Mouse (Mus musculus) gastrocnemius, adult 2 months (tissue): ENCODE results near the gene Gadd45gip1. TPM values are rescaled to one million over a fixed set of nuclear protein-coding genes. Genes with fewer than 3 reads are reported as not detected.
A peak's percentile ranks its signal among the peaks of the same experiment; 100 is the strongest.

Experiments
- DNase-seq: peaks from one replicate; pipeline ENCODE4 v3.0.0; 2022
- H3K27ac ChIP-seq: fragments of 200-600 bp; 2 replicates; pipeline ENCODE4 v1.8.1; 2022; ENCODE audit warnings: mild to moderate bottlenecking
- H3K4me3 ChIP-seq: fragments of 200-600 bp; 2 replicates; pipeline ENCODE4 v1.8.1; 2022; ENCODE audit warnings: mild to moderate bottlenecking, moderate library complexity
- CTCF ChIP-seq: fragments of 200-600 bp; IDR thresholded peaks from 2 replicates; pipeline ENCODE4 v1.8.1; 2022; ENCODE audit warnings: antibody characterized with exemption, mild to moderate bottlenecking, moderate library complexity
- intact Hi-C: fragments of 180-260 bp; cut with DNase I; formaldehyde crosslinking; loops from one replicate; pipeline ENCODE4 v1.15.1; 2025
- microRNA-seq: library from miRNA; unstranded; fragments of <30 nt; microRNA quantifications from one replicate; pipeline ENCODE4 v1.2.0, GENCODE M21; 2021
- total RNA-seq, 2 experiments: library from RNA; stranded (reverse); gene quantifications; 2 replicates each; pipeline ENCODE4 v1.2.3; 2021

Gene Gadd45gip1
- total RNA-seq, 2 experiments from 2014 or later: 16.2 to 30.4 TPM

GRCm38 (mm10) chr8:84847684-84848435, 16.5 kb downstream of the Gadd45gip1 start:
- TF ChIP-seq CTCF: no peak
- intact Hi-C loops: loop anchor here (5.0 kb wide), 2 partner anchors 54 to 129 kb away; partner anchors contain the start of genes Junb and Klf1
- peak overlapping the region; percentile 93 for H3K27ac ChIP-seq
- no peak for DNase-seq
- H3K4me3 ChIP-seq: peak overlapping the region; percentile 80

GRCm38 (mm10) chr8:84856434-84856833, 25.1 kb downstream of the Gadd45gip1 start:
- intact Hi-C loops: no loop called here
- no peak for TF ChIP-seq CTCF
- H3K4me3 ChIP-seq: peak overlapping the region; percentile 96; the same call in 1 of the 2 replicates

GRCm38 (mm10) chr8:84856864-84857441, 25.6 kb downstream of the Gadd45gip1 start, which contains the start of gene Farsa:
TSS of gene Farsa (plus strand) at chr8:84856989.
- intact Hi-C loops: no loop called here
- Histone ChIP-seq H3K4me3 (peak within 1 kb of the TSS; percentile 96), H3K27ac (peak within 1 kb of the TSS; percentile 97)
- TF ChIP-seq CTCF: no peak
- DNase-seq: peak; percentile 96

More at GRCm38 (mm10) chr8:84856434-84856833, 25.1 kb downstream of the Gadd45gip1 start:
- H3K27ac ChIP-seq: no peak overlapping the region
- no peak for DNase-seq

- peak; percentile 83 for DNase-seq
- intact Hi-C loops: no loop called here
- Histone ChIP-seq H3K27ac (peak within 1 kb of the TSS; percentile 32; the same call in 1 of the 2 replicates), H3K4me3 (peak within 1 kb of the TSS; percentile 78)
- peak; percentile 5; the same call in 1 of the 2 replicates for TF ChIP-seq CTCF
Observed at GRCm38 (mm10) chr8:84871376-84872308, 40.3 kb downstream of the Gadd45gip1 start, which contains the start of gene Syce2. TSS of gene Syce2 (plus strand) at chr8:84872111.

- TF ChIP-seq CTCF: no peak
- Histone ChIP-seq H3K4me3 (peak overlapping the region; percentile 78), H3K27ac (peak overlapping the region; percentile 32; the same call in 1 of the 2 replicates)
- intact Hi-C loops: no loop called here
- peak; percentile 59 for DNase-seq
Observed at GRCm38 (mm10) chr8:84872309-84872965, 41.1 kb downstream of the Gadd45gip1 start.

- H3K27ac ChIP-seq: no peak overlapping the region
- intact Hi-C loops: no loop called here
- peak overlapping the region; percentile 78 for H3K4me3 ChIP-seq
- no peak for TF ChIP-seq CTCF
- no peak for DNase-seq
Observed at GRCm38 (mm10) chr8:84873016-84873415, 41.7 kb downstream of the Gadd45gip1 start.

- Histone ChIP-seq H3K27ac (no peak overlapping the region), H3K4me3 (no peak overlapping the region)
- intact Hi-C loops: no loop called here
- no peak for DNase-seq
- no peak for TF ChIP-seq CTCF
Observed at GRCm38 (mm10) chr8:84874339-84874738, 43.0 kb downstream of the Gadd45gip1 start.

GRCm38 (mm10) chr8:84877297-84878035, 46.1 kb downstream of the Gadd45gip1 start:
- H3K27ac ChIP-seq: no peak overlapping the region
- intact Hi-C loops: no loop called here
- DNase-seq: no peak
- no peak overlapping the region for H3K4me3 ChIP-seq
- TF ChIP-seq CTCF: no peak

GRCm38 (mm10) chr8:84878915-84879314, 47.6 kb downstream of the Gadd45gip1 start:
- no peak for TF ChIP-seq CTCF
- no peak overlapping the region for H3K4me3 ChIP-seq
- DNase-seq: no peak
- intact Hi-C loops: no loop called here
- H3K27ac ChIP-seq: no peak overlapping the region

GRCm38 (mm10) chr8:84884728-84885127, 53.4 kb downstream of the Gadd45gip1 start:
- no peak for DNase-seq
- TF ChIP-seq CTCF: no peak
- intact Hi-C loops: no loop called here
- Histone ChIP-seq H3K4me3 (no peak overlapping the region), H3K27ac (no peak overlapping the region)

Small RNA genes lying within 50 kb of the gene (microRNA-seq; reads per million reads assigned to microRNA genes)
- not detected for gene Mir7069

Other genes with a start within 250 kb of the Gadd45gip1 start
- 1 to 10 TPM; 5.9 to 6.5 TPM for gene Ier2, start 168.7 kb upstream of the Gadd45gip1 start, total RNA-seq
- gene Trmt1, start 145.2 kb upstream of the Gadd45gip1 start, total RNA-seq: 10 to 100 TPM; 45.6 to 57.5 TPM
- gene Nacc1, start 143.7 kb upstream of the Gadd45gip1 start, total RNA-seq: 10 to 100 TPM; 18.7 to 24.3 TPM
- gene Lyl1, start 130.1 kb upstream of the Gadd45gip1 start, total RNA-seq: 1 to 10 TPM; 1.1 to 1.3 TPM
- gene G430095P16Rik, start 108.5 kb upstream of the Gadd45gip1 start, total RNA-seq: under 1 TPM; 0.36 to 0.78 TPM
- gene Nfix, start 31.2 kb upstream of the Gadd45gip1 start, total RNA-seq: 100 to 1,000 TPM; 465 to 558 TPM
- 10 to 100 TPM; 10.2 to 14.3 TPM for gene Dand5, start 8.7 kb upstream of the Gadd45gip1 start, total RNA-seq
- gene Rad23a, start 9.1 kb downstream of the Gadd45gip1 start, total RNA-seq: 100 to 1,000 TPM; 159 to 172 TPM
- 100 to 1,000 TPM; 149 to 205 TPM for gene Calr, start 15.4 kb downstream of the Gadd45gip1 start, total RNA-seq
- gene Farsa, start 25.5 kb downstream of the Gadd45gip1 start, total RNA-seq: 10 to 100 TPM; 23.8 to 24.9 TPM
- 1 to 10 TPM; 1.2 to 1.8 TPM for gene Syce2, start 40.6 kb downstream of the Gadd45gip1 start, total RNA-seq
- 10 to 100 TPM; 33.9 to 51.1 TPM for gene Gcdh, start 62.4 kb downstream of the Gadd45gip1 start, total RNA-seq
- not detected for gene Klf1, start 70.4 kb downstream of the Gadd45gip1 start, total RNA-seq
- 1 to 10 TPM; 4.0 to 8.4 TPM for gene Dnase2a, start 77.0 kb downstream of the Gadd45gip1 start, total RNA-seq
- under 1 TPM in 1 of 2 experiments, not detected in 1; 0.17 TPM for gene Mast1, start 105.8 kb downstream of the Gadd45gip1 start, total RNA-seq
- gene Rtbdn, start 115.5 kb downstream of the Gadd45gip1 start, total RNA-seq: not detected
- gene Gm49661, start 137.9 kb downstream of the Gadd45gip1 start, total RNA-seq: not detected
- gene Prdx2, start 138.1 kb downstream of the Gadd45gip1 start, total RNA-seq: 100 to 1,000 TPM; 151 to 245 TPM
- 10 to 100 TPM; 22.1 to 25.9 TPM for gene Rnaseh2a, start 138.2 kb downstream of the Gadd45gip1 start, total RNA-seq
- 10 to 100 TPM in 1 of 2 experiments, 1 to 10 TPM in 1; 5.7 to 10.1 TPM for gene Junb, start 147.2 kb downstream of the Gadd45gip1 start, total RNA-seq
- gene Hook2, start 159.1 kb downstream of the Gadd45gip1 start, total RNA-seq: 1 to 10 TPM; 1.4 to 2.0 TPM
- not detected for gene Best2, start 183.0 kb downstream of the Gadd45gip1 start, total RNA-seq
- gene Asna1, start 193.8 kb downstream of the Gadd45gip1 start, total RNA-seq: 10 to 100 TPM; 50.6 to 58.0 TPM
- gene Trir, start 195.3 kb downstream of the Gadd45gip1 start, total RNA-seq: 10 to 100 TPM; 71.9 to 72.4 TPM
- 10 to 100 TPM; 29.9 to 33.4 TPM for gene Tnpo2, start 205.4 kb downstream of the Gadd45gip1 start, total RNA-seq
- 1 to 10 TPM; 1.4 to 1.5 TPM for gene Fbxw9, start 228.5 kb downstream of the Gadd45gip1 start, total RNA-seq
- not detected for gene Gm5741, start 236.5 kb downstream of the Gadd45gip1 start, total RNA-seq
- 10 to 100 TPM; 27.0 to 28.2 TPM for gene Dhps, start 240.2 kb downstream of the Gadd45gip1 start, total RNA-seq
- gene Wdr83os, start 249.2 kb downstream of the Gadd45gip1 start, total RNA-seq: 10 to 100 TPM; 44.2 to 44.9 TPM
- gene Wdr83, start 249.8 kb downstream of the Gadd45gip1 start, total RNA-seq: 10 to 100 TPM; 16.5 to 17.2 TPM